Mouse (Mus musculus) liver, adult 2 months (tissue): ENCODE measurements around the gene Asgr2.

Experiments
- CTCF ChIP-seq: fragments of 200-500 bp; IDR thresholded peaks from 2 replicates; pipeline ENCODE4 v1.5.1; 2011; ENCODE audit warnings: low read depth, low read length, control low read depth
- POLR2A ChIP-seq: fragments of 200-500 bp; IDR thresholded peaks from 2 replicates; pipeline ENCODE4 v1.6.1; 2011; ENCODE audit warnings: low read length, control low read depth; ENCODE audit not compliant: insufficient read depth; ENCODE audit errors: extremely low read depth

- no peak for TF ChIP-seq POLR2A
- TF ChIP-seq CTCF = no peak
Observed at GRCm38 (mm10) chr11:70057805-70058204, 34.6 kb upstream of the Asgr2 start.
